Mouse (Mus musculus): ENCODE results near the gene Csrnp2. TPM values are rescaled to one million over a fixed set of nuclear protein-coding genes. Genes with fewer than 3 reads are reported as not detected.

The Csrnp2 gene
- polyA plus RNA-seq, 1 experiment, result 1.1 TPM

GRCm38 (mm10) chr15:100478351-100478750, 16.9 kb downstream of the Csrnp2 start:
- TF ChIP-seq GATA1 (IDR thresholded peaks at IDR 0.05; ENCODE audit: low read length), result no peak

- TF ChIP-seq GATA1 (IDR thresholded peaks at IDR 0.05; ENCODE audit: low read length), result no peak
Observed at GRCm38 (mm10) chr15:100473926-100474503, 21.3 kb downstream of the Csrnp2 start.

GRCm38 (mm10) chr15:100470037-100470436, 25.3 kb downstream of the Csrnp2 start:
- no peak for TF ChIP-seq GATA1 (IDR thresholded peaks at IDR 0.05; ENCODE audit: low read length)

- no peak for TF ChIP-seq GATA1 (IDR thresholded peaks at IDR 0.05; ENCODE audit: low read length)
Observed at GRCm38 (mm10) chr15:100469189-100469545, 26.1 kb downstream of the Csrnp2 start.

- TF ChIP-seq GATA1 (IDR thresholded peaks at IDR 0.05; ENCODE audit: low read length), result no peak
Observed at GRCm38 (mm10) chr15:100468295-100469188, 26.7 kb downstream of the Csrnp2 start, which contains the start of gene Letmd1. Gene Letmd1, plus strand, starts transcription at chr15:100469023.

GRCm38 (mm10) chr15:100467738-100468137, 27.6 kb downstream of the Csrnp2 start:
- no peak for TF ChIP-seq GATA1 (IDR thresholded peaks at IDR 0.05; ENCODE audit: low read length)

GRCm38 (mm10) chr15:100465432-100465831, 29.9 kb downstream of the Csrnp2 start:
- no peak for TF ChIP-seq GATA1 (IDR thresholded peaks at IDR 0.05; ENCODE audit: low read length)

- TF ChIP-seq GATA1 (IDR thresholded peaks at IDR 0.05; ENCODE audit: low read length), result no peak
Observed at GRCm38 (mm10) chr15:100463712-100464111, 31.6 kb downstream of the Csrnp2 start.

- no peak for TF ChIP-seq GATA1 (IDR thresholded peaks at IDR 0.05; ENCODE audit: low read length)
Observed at GRCm38 (mm10) chr15:100462086-100462485, 33.2 kb downstream of the Csrnp2 start.

- no peak for TF ChIP-seq GATA1 (IDR thresholded peaks at IDR 0.05; ENCODE audit: low read length)
Observed at GRCm38 (mm10) chr15:100461646-100462045, 33.6 kb downstream of the Csrnp2 start.

- TF ChIP-seq GATA1 (IDR thresholded peaks at IDR 0.05; ENCODE audit: low read length), result no peak
Observed at GRCm38 (mm10) chr15:100460942-100461341, 34.3 kb downstream of the Csrnp2 start.

GRCm38 (mm10) chr15:100458055-100458454, 37.2 kb downstream of the Csrnp2 start:
- TF ChIP-seq GATA1 (IDR thresholded peaks at IDR 0.05; ENCODE audit: low read length), result no peak

GRCm38 (mm10) chr15:100457340-100457739, 37.9 kb downstream of the Csrnp2 start:
- no peak for TF ChIP-seq GATA1 (IDR thresholded peaks at IDR 0.05; ENCODE audit: low read length)

GRCm38 (mm10) chr15:100456356-100456991, 38.8 kb downstream of the Csrnp2 start:
- no peak for TF ChIP-seq GATA1 (IDR thresholded peaks at IDR 0.05; ENCODE audit: low read length)

- no peak for TF ChIP-seq GATA1 (IDR thresholded peaks at IDR 0.05; ENCODE audit: low read length)
Observed at GRCm38 (mm10) chr15:100452486-100452885, 42.8 kb downstream of the Csrnp2 start.

- TF ChIP-seq GATA1 (IDR thresholded peaks at IDR 0.05; ENCODE audit: low read length), result no peak
Observed at GRCm38 (mm10) chr15:100451245-100451644, 44.0 kb downstream of the Csrnp2 start.
